Mouse (Mus musculus) heart, embryonic 13.5 days (tissue): ENCODE data around the gene Triml2. TPM values are rescaled to one million over a fixed set of nuclear protein-coding genes. Genes with fewer than 3 reads are reported as not detected.

Source experiments
- ATAC-seq: fragments of 200-750 bp; cut with Nextera tagmentation; 2 replicates; pipeline ENCODE4 v1.8.0; 2017; ENCODE audit warnings: moderate TSS enrichment; ENCODE audit not compliant: insufficient number of reproducible peaks, low FRiP score, low TSS enrichment; ENCODE audit errors: extremely low read depth
- H3K27ac ChIP-seq: fragments of 300-500 bp; sonication (generic); replicated peaks from 2 replicates; pipeline ENCODE4 v1.5.1; 2015; ENCODE audit warnings: moderate library complexity, mild to moderate bottlenecking, inconsistent platforms
- H3K27me3 ChIP-seq: fragments of 300-500 bp; sonication (generic); replicated peaks from 2 replicates; pipeline ENCODE4 v1.6.1; 2015; ENCODE audit warnings: mild to moderate bottlenecking, inconsistent platforms
- H3K36me3 ChIP-seq: fragments of 300-500 bp; sonication (generic); 2 replicates; pipeline ENCODE4 v1.6.1; 2015; ENCODE audit warnings: mild to moderate bottlenecking, inconsistent platforms
- H3K4me1 ChIP-seq: fragments of 300-500 bp; sonication (generic); 2 replicates; pipeline ENCODE4 v1.6.1; 2015; ENCODE audit warnings: inconsistent platforms
- H3K4me2 ChIP-seq: fragments of 300-500 bp; sonication (generic); 2 replicates; pipeline ENCODE4 v1.6.1; 2015; ENCODE audit warnings: inconsistent platforms, mild to moderate bottlenecking, moderate library complexity
- H3K4me3 ChIP-seq: fragments of 300-500 bp; sonication (generic); 2 replicates; pipeline ENCODE4 v1.5.1; 2015; ENCODE audit warnings: moderate library complexity, mild to moderate bottlenecking, inconsistent platforms
- H3K9ac ChIP-seq: fragments of 300-500 bp; sonication (generic); 2 replicates; pipeline ENCODE4 v1.6.1; 2015; ENCODE audit warnings: inconsistent platforms, mild to moderate bottlenecking, moderate library complexity
- H3K9me3 ChIP-seq: fragments of 300-500 bp; sonication (generic); 2 replicates; pipeline ENCODE4 v1.6.1; 2016; ENCODE audit warnings: inconsistent platforms
- WGBS: fragments of 180-500 bp; shearing (Covaris S2); methylation state at CpG from one replicate; pipeline ENCODE4 v1.1.7; 2015; ENCODE audit warnings: mixed read lengths; 5-methylcytosine and 5-hydroxymethylcytosine counted together
- polyA plus RNA-seq: library from polyadenylated mRNA; unstranded; fragments of >200 nt; fragmentation: Nextera tagmentation; extraction: Ambion mirVana; gene quantifications from 2 replicates; pipeline ENCODE4 v1.2.1, GENCODE M21; 2015

Triml2 gene
- not detected in 2 replicates for polyA plus RNA-seq

DNA sequence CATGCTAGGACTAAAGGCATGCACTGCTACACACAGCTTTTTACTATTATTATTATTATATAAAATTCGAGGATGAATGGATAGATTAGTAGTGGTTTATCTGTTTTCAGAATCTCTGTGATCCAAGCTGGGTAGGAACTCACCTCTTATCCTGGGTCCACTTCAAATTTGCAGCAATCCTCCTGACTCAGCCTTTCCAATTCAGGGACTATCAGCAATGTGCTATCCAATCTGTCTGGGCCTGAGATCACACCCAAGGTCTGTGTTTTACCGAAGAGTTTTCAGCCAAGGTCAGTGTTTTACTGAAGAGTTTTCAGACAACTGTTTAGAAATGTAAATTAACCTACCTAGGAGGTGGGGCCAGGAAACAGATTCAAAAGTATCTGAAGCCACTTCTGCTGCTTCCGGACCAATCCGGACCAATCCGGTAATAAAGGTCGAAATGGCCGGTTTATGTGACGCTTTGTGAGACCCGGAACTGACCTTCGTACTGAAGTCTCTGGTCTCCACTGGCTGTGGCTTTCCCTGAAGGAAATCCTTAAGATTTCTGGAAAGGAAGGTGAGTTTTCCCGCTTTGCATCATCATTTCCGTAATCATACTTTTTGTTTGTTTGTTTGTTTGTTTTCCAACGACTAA is at the start of gene Triml2:
TSS of gene Triml2 (plus strand) at position 488 of the 637 bp plus-strand sequence.
- Histone ChIP-seq H3K27ac (peak within 1 kb of the TSS; percentile 28; the same call in 1 of the 2 replicates), H3K36me3 (no peaks in the 10 kb centered on the region), H3K4me2 (no peak within 1 kb of the TSS), H3K9ac (no peak within 1 kb of the TSS), H3K4me1 (peaks cover 8% of the 10 kb centered on the region; the same call in 1 of the 2 replicates), H3K4me3 (no peak within 1 kb of the TSS), H3K9me3 (peaks cover 2% of the 10 kb centered on the region; the same call in 1 of the 2 replicates), H3K27me3 (no peaks in the 10 kb centered on the region)
- 84% methylated on average over 13 of the region's 13 CpGs for WGBS
- ATAC-seq = no peak

- Histone ChIP-seq H3K9me3 (no peaks in the 10 kb centered on the region), H3K9ac (no peak within 1 kb of the TSS), H3K4me3 (no peak within 1 kb of the TSS), H3K36me3 (no peaks in the 10 kb centered on the region), H3K4me1 (no peaks in the 10 kb centered on the region), H3K4me2 (no peak within 1 kb of the TSS), H3K27ac (no peak within 1 kb of the TSS), H3K27me3 (no peaks in the 10 kb centered on the region)
- ATAC-seq = no peak
- 66% methylated on average over 2 of the region's 2 CpGs for WGBS
Measured at GRCm38 (mm10) chr8:43141386-43141785, 39.0 kb upstream of the Triml2 start, which contains the start of gene Triml1. Gene Triml1 (minus strand): TSS chr8:43141486.

DNA sequence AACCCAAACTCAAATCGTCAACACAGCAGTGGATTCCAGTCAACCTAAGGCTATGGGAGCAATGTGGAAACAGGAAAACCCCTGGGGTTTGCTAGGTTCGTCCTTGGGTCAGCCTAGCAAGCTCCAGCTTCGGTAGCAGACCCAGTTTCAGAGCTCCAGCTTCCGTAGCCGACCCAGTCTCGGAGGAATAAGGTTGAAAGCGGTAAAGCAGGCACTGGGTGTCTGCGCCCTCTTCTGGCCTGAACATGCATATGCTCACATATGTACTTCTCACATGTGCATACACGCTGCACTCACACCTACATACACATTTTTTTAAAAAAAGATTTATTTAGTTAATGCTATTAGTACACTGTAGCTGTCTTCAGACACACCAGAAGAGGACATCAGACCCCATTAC is 31.0 kb upstream of the Triml2 start:
- no peak overlapping the region for H3K27ac ChIP-seq
- H3K4me1 ChIP-seq = no peaks in the 10 kb centered on the region
- no peak overlapping the region for H3K4me2 ChIP-seq
- H3K4me3 ChIP-seq = no peak overlapping the region
- no peak overlapping the region for H3K9ac ChIP-seq
- H3K9me3 ChIP-seq = no peaks in the 10 kb centered on the region
- no peaks in the 10 kb centered on the region for H3K36me3 ChIP-seq
- 84% methylated on average over 9 of the region's 9 CpGs for WGBS
- no peaks in the 10 kb centered on the region for H3K27me3 ChIP-seq
- no peak for ATAC-seq

DNA sequence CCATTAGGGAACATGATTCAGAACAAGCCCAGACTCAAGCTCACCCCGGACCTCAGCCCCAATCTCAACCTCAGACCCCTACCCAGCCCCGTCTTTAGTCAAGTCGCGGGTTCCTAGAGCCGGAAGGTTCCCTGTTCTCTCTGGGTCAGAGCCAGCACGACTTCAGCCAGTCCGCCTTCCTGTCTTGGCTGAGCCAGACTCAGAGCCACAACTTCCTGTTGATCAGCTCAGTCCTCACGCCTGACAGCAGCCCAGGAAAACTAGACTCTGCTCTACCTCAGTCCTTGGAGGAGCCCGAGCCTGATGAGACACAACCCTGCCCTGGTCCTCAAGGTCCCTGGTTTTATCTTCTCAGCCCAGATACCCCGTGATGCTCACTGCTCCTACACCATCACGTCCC is 17.1 kb upstream of the Triml2 start:
- Histone ChIP-seq H3K9me3 (no peaks in the 10 kb centered on the region), H3K27me3 (no peaks in the 10 kb centered on the region), H3K4me1 (no peaks in the 10 kb centered on the region), H3K36me3 (no peaks in the 10 kb centered on the region), H3K9ac (no peak overlapping the region), H3K4me3 (no peak overlapping the region), H3K27ac (no peak overlapping the region), H3K4me2 (no peak overlapping the region)
- ATAC-seq = no peak
- 66% methylated on average over 11 of the region's 11 CpGs for WGBS

GRCm38 (mm10) chr8:43164453-43164852 is 15.9 kb upstream of the Triml2 start:
- H3K4me3 ChIP-seq = no peak overlapping the region
- 72% methylated on average over 3 of the region's 3 CpGs for WGBS
- no peak overlapping the region for H3K27ac ChIP-seq
- no peaks in the 10 kb centered on the region for H3K4me1 ChIP-seq
- H3K4me2 ChIP-seq = no peak overlapping the region
- no peaks in the 10 kb centered on the region for H3K9me3 ChIP-seq
- H3K36me3 ChIP-seq = no peaks in the 10 kb centered on the region
- no peak for ATAC-seq
- H3K27me3 ChIP-seq = no peaks in the 10 kb centered on the region
- no peak overlapping the region for H3K9ac ChIP-seq

GRCm38 (mm10) chr8:43168083-43168482 is 12.3 kb upstream of the Triml2 start:
- Histone ChIP-seq H3K4me1 (no peaks in the 10 kb centered on the region), H3K4me3 (no peak overlapping the region), H3K27me3 (no peaks in the 10 kb centered on the region), H3K27ac (no peak overlapping the region), H3K4me2 (no peak overlapping the region), H3K9ac (no peak overlapping the region), H3K36me3 (no peaks in the 10 kb centered on the region), H3K9me3 (no peaks in the 10 kb centered on the region)
- 88% methylated on average over 4 of the region's 4 CpGs for WGBS
- ATAC-seq = no peak

- Histone ChIP-seq H3K9me3 (no peaks in the 10 kb centered on the region), H3K9ac (no peak overlapping the region), H3K4me3 (no peak overlapping the region), H3K4me2 (no peak overlapping the region), H3K4me1 (no peaks in the 10 kb centered on the region), H3K36me3 (no peaks in the 10 kb centered on the region), H3K27me3 (no peaks in the 10 kb centered on the region), H3K27ac (no peak overlapping the region)
- 80% methylated on average over 6 of the region's 6 CpGs for WGBS
- no peak for ATAC-seq
Measured at GRCm38 (mm10) chr8:43169249-43169755, 11.0 kb upstream of the Triml2 start.

DNA sequence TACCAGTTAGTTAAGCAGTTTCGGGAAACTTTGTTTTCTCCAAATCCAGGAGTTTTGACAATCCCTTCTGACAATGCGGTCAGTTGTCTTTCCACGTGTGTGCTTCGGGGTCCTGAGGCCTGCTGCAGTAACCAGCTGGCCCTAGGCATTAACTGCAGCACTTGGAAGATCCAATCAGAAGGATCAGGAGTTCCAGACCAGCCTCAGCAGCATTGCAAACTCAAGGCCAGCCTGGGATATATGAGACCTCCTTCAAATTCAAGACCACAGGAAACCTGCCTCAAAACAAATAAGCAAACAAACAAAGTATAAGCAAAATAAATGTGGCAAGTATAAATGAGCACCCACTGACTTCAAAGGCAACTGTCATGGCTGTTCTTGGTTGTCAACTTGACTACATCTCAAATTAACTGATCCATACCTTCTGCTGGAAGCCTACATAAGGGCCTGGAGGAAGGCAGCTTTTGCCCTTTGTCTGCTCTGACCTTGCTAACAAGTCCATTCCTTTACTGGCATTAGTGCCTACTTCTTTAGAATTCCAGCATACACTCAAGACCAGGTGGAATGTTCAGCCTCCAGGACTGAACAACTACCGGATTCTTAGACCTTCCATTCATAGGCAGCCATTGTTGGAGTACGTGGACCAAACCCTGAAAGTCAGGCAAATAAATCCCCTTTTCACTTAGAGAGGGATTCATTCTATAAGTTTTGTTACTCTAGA is 3.4 kb upstream of the Triml2 start:
- ATAC-seq = no peak
- Histone ChIP-seq H3K4me1 (peaks cover 8% of the 10 kb centered on the region; the same call in 1 of the 2 replicates), H3K9me3 (peaks cover 2% of the 10 kb centered on the region; the same call in 1 of the 2 replicates), H3K4me3 (no peak overlapping the region), H3K27ac (no peak overlapping the region), H3K27me3 (no peaks in the 10 kb centered on the region), H3K4me2 (no peak overlapping the region), H3K9ac (no peak overlapping the region), H3K36me3 (no peaks in the 10 kb centered on the region)
- 85% methylated on average over 6 of the region's 6 CpGs for WGBS

GRCm38 (mm10) chr8:43178263-43178662 is 2.1 kb upstream of the Triml2 start:
- H3K27me3 ChIP-seq = no peaks in the 10 kb centered on the region
- H3K4me2 ChIP-seq = no peak overlapping the region
- H3K27ac ChIP-seq = no peak overlapping the region
- no peak overlapping the region for H3K9ac ChIP-seq
- no peak overlapping the region for H3K4me3 ChIP-seq
- H3K4me1 ChIP-seq = peaks cover 8% of the 10 kb centered on the region; the same call in 1 of the 2 replicates
- peaks cover 2% of the 10 kb centered on the region; the same call in 1 of the 2 replicates for H3K9me3 ChIP-seq
- ATAC-seq = no peak
- 48% methylated on average over 3 of the region's 3 CpGs for WGBS
- no peaks in the 10 kb centered on the region for H3K36me3 ChIP-seq

- ATAC-seq = no peak
Measured at GRCm38 (mm10) chr8:43179189-43179588, 1.2 kb upstream of the Triml2 start.

GRCm38 (mm10) chr8:43182281-43182680 is 1.9 kb downstream of the Triml2 start:
- Histone ChIP-seq H3K9me3 (peaks cover 2% of the 10 kb centered on the region; the same call in 1 of the 2 replicates), H3K27ac (no peak overlapping the region), H3K4me1 (peaks cover 8% of the 10 kb centered on the region; the same call in 1 of the 2 replicates), H3K36me3 (no peaks in the 10 kb centered on the region), H3K9ac (no peak overlapping the region), H3K4me2 (no peak overlapping the region), H3K27me3 (no peaks in the 10 kb centered on the region), H3K4me3 (no peak overlapping the region)
- ATAC-seq = no peak
- WGBS = 76% methylated on average over 2 of the region's 2 CpGs

More at GRCm38 (mm10) chr8:43179189-43179588, 1.2 kb upstream of the Triml2 start:
- no peaks in the 10 kb centered on the region for H3K36me3 ChIP-seq
- H3K4me1 ChIP-seq = peaks cover 8% of the 10 kb centered on the region; the same call in 1 of the 2 replicates
- H3K9me3 ChIP-seq = peaks cover 2% of the 10 kb centered on the region; the same call in 1 of the 2 replicates
- H3K27ac ChIP-seq = 0 out of 2 replicates have a peak overlapping the region, but pooled peaks have one; percentile 28
- no peak overlapping the region for H3K9ac ChIP-seq
- H3K4me2 ChIP-seq = no peak overlapping the region
- WGBS = 7% methylated on average over 4 of the region's 4 CpGs
- H3K27me3 ChIP-seq = no peaks in the 10 kb centered on the region
- no peak overlapping the region for H3K4me3 ChIP-seq
